Mouse (Mus musculus) macrophage (primary cell): Measurements from ENCODE around the gene BC034090. TPM values are rescaled to one million over a fixed set of nuclear protein-coding genes. Genes with fewer than 3 reads are reported as not detected.

Experiments used
- H3K27ac ChIP-seq: fragments of 350-480 bp; formaldehyde crosslinking; 2 replicates; pipeline ENCODE4 v1.9.0; 2021
- H3K36me3 ChIP-seq: fragments of 350-480 bp; formaldehyde crosslinking; 2 replicates; pipeline ENCODE4 v1.9.0; 2021; ENCODE audit errors: inconsistent target
- H3K4me3 ChIP-seq: fragments of 350-480 bp; formaldehyde crosslinking; 2 replicates; pipeline ENCODE4 v1.9.0; 2021; ENCODE audit errors: inconsistent target
- H3K79me2 ChIP-seq: fragments of 350-480 bp; formaldehyde crosslinking; 2 replicates; pipeline ENCODE4 v1.9.0; 2021; ENCODE audit errors: inconsistent target
- WGBS: methylation state at CpG from one replicate; pipeline ENCODE4 v1.1.7; 2026; ENCODE audit warnings: inconsistent platforms; ENCODE audit not compliant: missing documents; 5-methylcytosine and 5-hydroxymethylcytosine counted together
- polyA plus RNA-seq: library from polyadenylated mRNA; stranded (reverse); fragments of 250-400 nt; gene quantifications from 3 replicates; pipeline ENCODE4 v1.2.4, GENCODE M21; 2018; ENCODE audit warnings: inconsistent platforms

The BC034090 gene
- polyA plus RNA-seq, 1 experiment from 2014 or later = not detected

GRCm38 (mm10) chr1:155215066-155215764 lies 29.0 kb downstream of the BC034090 start:
- Histone ChIP-seq H3K27ac (no peak overlapping the region), H3K36me3 (no peaks in the 10 kb centered on the region), H3K79me2 (no peaks in the 10 kb centered on the region), H3K4me3 (no peak overlapping the region)
- 59% methylated on average over 9 of the region's 9 CpGs for WGBS

- Histone ChIP-seq H3K36me3 (no peaks in the 10 kb centered on the region), H3K27ac (no peak overlapping the region), H3K4me3 (no peak overlapping the region), H3K79me2 (no peaks in the 10 kb centered on the region)
- 94% methylated on average over 7 of the region's 7 CpGs for WGBS
Observed at GRCm38 (mm10) chr1:155213912-155214311, 30.3 kb downstream of the BC034090 start.

DNA sequence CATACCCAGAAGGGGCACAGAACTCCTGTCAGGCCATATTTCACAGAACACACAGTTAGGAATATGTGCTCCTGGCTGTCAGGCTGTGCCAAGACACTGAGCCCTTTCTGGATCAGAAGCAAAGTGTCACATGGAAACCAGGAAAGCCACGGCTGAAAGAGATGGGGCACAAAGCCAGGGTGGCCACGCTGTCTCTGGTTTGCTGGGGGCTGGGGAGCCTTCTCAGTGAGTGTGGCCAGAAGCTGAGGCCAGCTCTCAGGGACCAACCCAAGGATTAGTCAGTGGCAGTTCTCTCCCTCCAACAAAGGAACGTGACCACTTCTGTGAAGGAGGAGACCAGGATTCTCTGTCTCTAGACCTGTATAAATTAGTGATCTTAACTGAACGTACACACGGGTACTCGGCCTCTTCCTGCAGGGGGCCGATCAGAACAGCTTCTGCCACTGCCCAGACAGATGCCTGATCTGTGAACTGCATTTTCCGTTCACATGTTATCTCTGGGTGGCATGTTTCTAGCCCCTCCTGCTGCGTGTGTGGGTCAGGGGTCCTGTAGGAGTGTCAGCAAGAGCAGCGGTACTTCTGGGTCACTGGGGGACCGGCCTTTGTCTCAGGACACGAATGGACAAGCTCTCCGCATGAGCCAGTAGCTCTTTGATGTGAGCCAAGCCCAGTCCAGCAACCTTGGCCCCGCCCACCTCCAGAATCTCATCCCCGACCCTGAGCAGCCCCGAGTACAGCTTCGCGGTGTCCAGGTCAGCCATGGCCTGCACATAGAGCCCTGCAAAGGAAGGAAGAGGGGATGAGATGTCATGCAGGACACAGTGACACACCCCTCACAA lies 31.1 kb downstream of the BC034090 start:
- Histone ChIP-seq H3K36me3 (no peaks in the 10 kb centered on the region), H3K4me3 (no peak overlapping the region)
- 85% methylated on average over 18 of the region's 18 CpGs for WGBS

DNA sequence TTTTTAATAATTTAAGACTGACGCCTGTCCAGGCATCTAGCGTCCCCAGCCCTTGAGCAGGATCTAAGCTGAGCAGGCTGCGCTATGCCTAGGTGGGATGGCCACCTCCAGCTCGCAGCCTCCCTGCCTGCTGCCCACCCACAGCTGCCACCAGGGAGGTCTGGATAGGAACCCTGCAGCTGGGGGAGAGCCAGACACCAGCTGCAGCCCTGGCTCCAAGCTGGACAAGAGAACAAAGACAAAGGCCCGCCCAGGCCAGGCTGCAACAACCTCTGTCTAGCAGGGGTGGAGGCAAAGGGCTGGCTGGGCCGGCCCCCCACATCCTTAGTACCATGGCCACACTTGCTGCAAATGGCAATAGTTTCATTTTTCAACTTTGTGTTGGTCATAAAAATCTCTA lies 31.8 kb downstream of the BC034090 start:
- no peak overlapping the region for H3K4me3 ChIP-seq
- 72% methylated on average over 6 of the region's 6 CpGs for WGBS
- no peaks in the 10 kb centered on the region for H3K79me2 ChIP-seq
- no peaks in the 10 kb centered on the region for H3K36me3 ChIP-seq
- H3K27ac ChIP-seq = no peak overlapping the region

More for the DNA sequence above, 31.1 kb downstream of the BC034090 start:
- H3K79me2 ChIP-seq = no peaks in the 10 kb centered on the region
- H3K27ac ChIP-seq = no peak overlapping the region

DNA sequence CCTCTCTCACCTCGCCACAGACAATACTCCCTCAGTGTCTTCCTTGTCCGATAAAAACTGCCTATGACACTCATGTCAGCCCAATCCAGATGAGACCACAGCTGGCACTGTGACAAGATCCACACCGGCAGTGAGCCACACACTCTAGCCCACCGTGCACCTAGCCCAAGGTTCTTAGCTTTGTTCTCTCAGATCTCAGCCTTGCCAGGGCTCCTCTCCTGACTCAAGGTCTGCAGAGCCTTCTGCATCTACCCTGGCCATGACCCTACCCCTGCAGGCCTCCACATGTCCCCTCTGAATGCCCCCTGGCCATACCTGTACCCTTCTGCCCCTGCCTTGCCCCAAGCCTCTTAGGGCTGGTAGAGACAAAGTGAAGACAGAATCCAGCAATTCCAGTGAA lies 32.2 kb downstream of the BC034090 start:
- H3K79me2 ChIP-seq = no peaks in the 10 kb centered on the region
- no peaks in the 10 kb centered on the region for H3K36me3 ChIP-seq
- H3K27ac ChIP-seq = no peak overlapping the region
- 69% methylated on average over 4 of the region's 4 CpGs for WGBS
- H3K4me3 ChIP-seq = no peak overlapping the region

GRCm38 (mm10) chr1:155211017-155211416 lies 33.2 kb downstream of the BC034090 start:
- WGBS = 74% methylated on average over 7 of the region's 7 CpGs
- Histone ChIP-seq H3K4me3 (no peak overlapping the region), H3K79me2 (no peaks in the 10 kb centered on the region), H3K36me3 (no peaks in the 10 kb centered on the region), H3K27ac (no peak overlapping the region)

GRCm38 (mm10) chr1:155210011-155210763 lies 34.1 kb downstream of the BC034090 start:
- WGBS = 60% methylated on average over 11 of the region's 11 CpGs
- Histone ChIP-seq H3K79me2 (no peaks in the 10 kb centered on the region), H3K27ac (no peak overlapping the region)

DNA sequence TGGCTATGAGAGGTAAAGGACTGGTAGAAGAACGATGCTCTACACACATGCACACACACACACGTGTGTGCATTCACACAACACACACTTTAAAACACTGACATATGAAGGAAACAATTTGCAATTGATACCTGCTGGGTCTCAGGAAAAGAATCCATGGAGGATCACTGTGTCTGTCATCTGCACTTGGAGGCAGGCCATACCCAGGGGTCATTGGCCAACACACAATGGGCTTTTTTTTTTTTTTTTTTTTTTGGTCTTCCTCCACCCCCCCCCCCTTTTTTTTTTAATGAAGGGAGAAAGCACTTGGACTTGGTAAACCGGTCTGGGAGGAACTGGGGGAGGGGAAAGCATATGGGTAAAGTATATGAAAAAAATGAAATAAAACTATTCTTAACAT lies 36.4 kb downstream of the BC034090 start:
- Histone ChIP-seq H3K79me2 (no peaks in the 10 kb centered on the region), H3K27ac (no peak overlapping the region), H3K4me3 (no peak overlapping the region), H3K36me3 (peaks cover 4% of the 10 kb centered on the region; the same call in 1 of the 2 replicates)
- 100% methylated on average over 2 of the region's 3 CpGs for WGBS

More at GRCm38 (mm10) chr1:155210011-155210763, 34.1 kb downstream of the BC034090 start:
- H3K36me3 ChIP-seq = no peaks in the 10 kb centered on the region
- H3K4me3 ChIP-seq = no peak overlapping the region

GRCm38 (mm10) chr1:155205822-155206660 lies 38.2 kb downstream of the BC034090 start:
- Histone ChIP-seq H3K79me2 (no peaks in the 10 kb centered on the region), H3K27ac (no peak overlapping the region), H3K36me3 (peaks cover 19% of the 10 kb centered on the region; the same call in 1 of the 2 replicates), H3K4me3 (no peak overlapping the region)
- WGBS = 65% methylated on average over 19 of the region's 19 CpGs

DNA sequence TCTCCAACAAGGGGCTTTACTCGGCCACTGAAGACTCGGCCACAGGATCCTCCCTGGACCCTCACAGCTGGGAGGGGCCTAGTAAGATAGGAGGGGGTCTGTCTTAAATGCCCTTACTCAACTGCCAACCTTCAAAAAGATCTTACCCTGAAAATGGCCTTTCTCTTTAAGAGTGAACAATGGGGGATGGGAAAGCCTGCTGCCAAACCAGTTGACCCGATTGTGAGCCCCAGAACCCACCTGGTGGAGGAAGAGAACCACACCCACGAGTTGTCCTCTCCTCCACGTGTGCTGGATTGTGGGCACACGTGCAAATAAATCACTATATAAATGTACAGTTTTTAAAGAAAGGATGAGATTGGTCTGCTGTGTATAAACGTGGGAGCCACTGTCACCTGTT lies 38.9 kb downstream of the BC034090 start:
- 65% methylated on average over 7 of the region's 7 CpGs for WGBS
- no peak overlapping the region for H3K27ac ChIP-seq
- H3K36me3 ChIP-seq = peaks cover 23% of the 10 kb centered on the region; the same call in 1 of the 2 replicates
- no peak overlapping the region for H3K4me3 ChIP-seq
- H3K79me2 ChIP-seq = no peaks in the 10 kb centered on the region

- Histone ChIP-seq H3K79me2 (no peaks in the 10 kb centered on the region), H3K27ac (no peak overlapping the region), H3K36me3 (peaks cover 29% of the 10 kb centered on the region; the same call in 1 of the 2 replicates), H3K4me3 (no peak overlapping the region)
- 95% methylated on average over 8 of the region's 8 CpGs for WGBS
Observed at GRCm38 (mm10) chr1:155204560-155205162, 39.6 kb downstream of the BC034090 start.

DNA sequence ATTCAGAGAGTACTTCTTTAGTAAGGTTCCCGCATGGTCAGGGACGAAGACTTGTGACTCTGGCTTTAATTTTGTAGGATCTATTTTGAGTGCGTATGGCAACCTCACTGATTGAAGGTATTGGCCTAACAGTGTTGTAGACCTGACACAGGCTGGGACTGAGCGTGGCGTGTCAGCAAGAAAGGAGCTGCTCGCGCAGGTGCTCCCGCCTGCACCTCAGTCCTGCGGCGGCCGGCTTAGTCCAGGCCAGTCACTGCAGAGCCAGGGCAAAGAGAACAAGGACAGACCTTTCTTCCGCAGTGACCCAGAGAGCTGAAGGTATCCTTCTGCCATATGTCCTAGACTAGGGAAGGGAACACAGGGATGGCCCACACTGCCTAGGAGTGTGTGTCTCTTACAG lies 40.3 kb downstream of the BC034090 start:
- 98% methylated on average over 12 of the region's 12 CpGs for WGBS

GRCm38 (mm10) chr1:155203101-155203500 lies 41.1 kb downstream of the BC034090 start:
- 97% methylated on average over 7 of the region's 7 CpGs for WGBS
- no peak overlapping the region for H3K27ac ChIP-seq
- H3K36me3 ChIP-seq = peaks cover 44% of the 10 kb centered on the region; the same call in 1 of the 2 replicates
- H3K4me3 ChIP-seq = no peak overlapping the region
- no peaks in the 10 kb centered on the region for H3K79me2 ChIP-seq

More for the DNA sequence above, 40.3 kb downstream of the BC034090 start:
- H3K79me2 ChIP-seq = no peaks in the 10 kb centered on the region
- peaks cover 35% of the 10 kb centered on the region; the same call in 1 of the 2 replicates for H3K36me3 ChIP-seq
- no peak overlapping the region for H3K4me3 ChIP-seq
- H3K27ac ChIP-seq = no peak overlapping the region
